Mouse (Mus musculus): ENCODE measurements around the gene Eml2. TPM values are rescaled to one million over a fixed set of nuclear protein-coding genes. Genes with fewer than 3 reads are reported as not detected.

The Eml2 gene
- polyA plus RNA-seq, 1 experiment from 2014 or later: 1.5 TPM

- no peak for ATAC-seq (ENCODE audit: low FRiP score)
- Histone ChIP-seq H3K4me2 (no peak overlapping the region), H3K9me3 (ENCODE audit: control insufficient read depth, low read length) (no peaks in the 10 kb centered on the region), H3K9ac (ENCODE audit: low read length) (no peak overlapping the region), H3K36me3 (ENCODE audit: control insufficient read depth, insufficient read depth, low read length) (no peaks in the 10 kb centered on the region; the same call in 1 of the 2 replicates), H3K4me1 (ENCODE audit: control insufficient read depth, insufficient read depth, low read length) (no peaks in the 10 kb centered on the region), H3K27me3 (ENCODE audit: control insufficient read depth, insufficient read depth, low read length) (no peaks in the 10 kb centered on the region), H3K4me3 (ENCODE audit: low read depth, low read length) (no peak overlapping the region), H3K27ac (ENCODE audit: low read depth, low read length) (no peak overlapping the region)
- 83% methylated on average over 4 of the region's 4 CpGs for WGBS
- no peak for DNase-seq (ENCODE audit: low spot score, missing footprints)
Observed at GRCm38 (mm10) chr7:19252078-19252477, 75.9 kb downstream of the Eml2 start.

GRCm38 (mm10) chr7:19253437-19253836, 77.2 kb downstream of the Eml2 start:
- ATAC-seq (ENCODE audit: low FRiP score) (no peak), DNase-seq (ENCODE audit: low spot score, missing footprints) (no peak)
- H3K4me3 ChIP-seq (ENCODE audit: low read depth, low read length): no peak overlapping the region
- WGBS: 70% methylated on average over 5 of the region's 5 CpGs
- no peaks in the 10 kb centered on the region for H3K27me3 ChIP-seq (ENCODE audit: control insufficient read depth, insufficient read depth, low read length)
- H3K9ac ChIP-seq (ENCODE audit: low read length): no peak overlapping the region
- H3K9me3 ChIP-seq (ENCODE audit: control insufficient read depth, low read length): no peaks in the 10 kb centered on the region
- peaks cover 2% of the 10 kb centered on the region for H3K36me3 ChIP-seq (ENCODE audit: control insufficient read depth, insufficient read depth, low read length)
- no peak overlapping the region for H3K4me2 ChIP-seq
- no peak overlapping the region for H3K27ac ChIP-seq (ENCODE audit: low read depth, low read length)
- no peaks in the 10 kb centered on the region for H3K4me1 ChIP-seq (ENCODE audit: control insufficient read depth, insufficient read depth, low read length)

GRCm38 (mm10) chr7:19255395-19255794, 79.2 kb downstream of the Eml2 start:
- H3K4me3 ChIP-seq (ENCODE audit: low read depth, low read length): no peak overlapping the region
- no peak for DNase-seq (ENCODE audit: low spot score, missing footprints)
- WGBS: 88% methylated on average over 17 of the region's 17 CpGs
- H3K27me3 ChIP-seq (ENCODE audit: control insufficient read depth, insufficient read depth, low read length): no peaks in the 10 kb centered on the region
- H3K36me3 ChIP-seq (ENCODE audit: control insufficient read depth, insufficient read depth, low read length): peaks cover 7% of the 10 kb centered on the region; the same call in 1 of the 2 replicates
- H3K9me3 ChIP-seq (ENCODE audit: control insufficient read depth, low read length): no peaks in the 10 kb centered on the region
- no peak overlapping the region for H3K9ac ChIP-seq (ENCODE audit: low read length)
- H3K4me1 ChIP-seq (ENCODE audit: control insufficient read depth, insufficient read depth, low read length): no peaks in the 10 kb centered on the region
- no peak overlapping the region for H3K4me2 ChIP-seq
- no peak for ATAC-seq (ENCODE audit: low FRiP score)
- no peak overlapping the region for H3K27ac ChIP-seq (ENCODE audit: low read depth, low read length)

MicroRNA genes within 50 kb of the gene (microRNA counts, 519-probe panel; counts per million panel counts)
- microRNA mmu-miR-330: not detected

Small RNAs within 50 kb of the gene (microRNA-seq; reads per million reads assigned to microRNA genes)
- gene Mir330: 438 reads per million, percentile 70 among the genes with 10 or more reads in this experiment

Other genes starting within 250 kb of the Eml2 start
- gene Nanos2, start 189.0 kb upstream of the Eml2 start, polyA plus RNA-seq (2014; fragmentation: Nextera tagmentation; extraction: Ambion mirVana): 0.10 TPM in 2 replicates
- 3.7 and 4.0 TPM in 2 replicates for gene Mypop, start 185.2 kb upstream of the Eml2 start, polyA plus RNA-seq (2014; fragmentation: Nextera tagmentation; extraction: Ambion mirVana)
- 24.1 and 26.5 TPM in 2 replicates for gene Irf2bp1, start 172.4 kb upstream of the Eml2 start, polyA plus RNA-seq (2014; fragmentation: Nextera tagmentation; extraction: Ambion mirVana)
- not detected in 2 replicates for gene Foxa3, start 152.9 kb upstream of the Eml2 start, polyA plus RNA-seq (2014; fragmentation: Nextera tagmentation; extraction: Ambion mirVana)
- 30.9 and 33.3 TPM in 2 replicates for gene Sympk, start 152.0 kb upstream of the Eml2 start, polyA plus RNA-seq (2014; fragmentation: Nextera tagmentation; extraction: Ambion mirVana)
- gene Rsph6a, start 121.7 kb upstream of the Eml2 start, polyA plus RNA-seq (2014; fragmentation: Nextera tagmentation; extraction: Ambion mirVana): not detected in 2 replicates
- 15.2 and 16.9 TPM in 2 replicates for gene Dmwd, start 100.2 kb upstream of the Eml2 start, polyA plus RNA-seq (2014; fragmentation: Nextera tagmentation; extraction: Ambion mirVana)
- gene Dmpk, start 92.6 kb upstream of the Eml2 start, polyA plus RNA-seq (2014; fragmentation: Nextera tagmentation; extraction: Ambion mirVana): 7.0 and 7.3 TPM in 2 replicates
- 7.0 and 8.8 TPM in 2 replicates for gene Six5, start 81.8 kb upstream of the Eml2 start, polyA plus RNA-seq (2014; fragmentation: Nextera tagmentation; extraction: Ambion mirVana)
- gene Gm4969, start 58.1 kb upstream of the Eml2 start, polyA plus RNA-seq (2014; fragmentation: Nextera tagmentation; extraction: Ambion mirVana): 0.46 and 0.58 TPM in 2 replicates
- 9.4 and 9.5 TPM in 2 replicates for gene Fbxo46, start 56.6 kb upstream of the Eml2 start, polyA plus RNA-seq (2014; fragmentation: Nextera tagmentation; extraction: Ambion mirVana)
- 10.7 and 11.4 TPM in 2 replicates for gene Qpctl, start 27.1 kb upstream of the Eml2 start, polyA plus RNA-seq (2014; fragmentation: Nextera tagmentation; extraction: Ambion mirVana)
- gene Snrpd2, start 26.7 kb upstream of the Eml2 start, polyA plus RNA-seq (2014; fragmentation: Nextera tagmentation; extraction: Ambion mirVana): 156 and 160 TPM in 2 replicates
- 0.58 and 0.75 TPM in 2 replicates for gene Gipr, start 10.3 kb upstream of the Eml2 start, polyA plus RNA-seq (2014; fragmentation: Nextera tagmentation; extraction: Ambion mirVana)
- 1.5 and 1.7 TPM in 2 replicates for gene Gpr4, start 36.1 kb downstream of the Eml2 start, polyA plus RNA-seq (2014; fragmentation: Nextera tagmentation; extraction: Ambion mirVana)
- 42.4 and 44.0 TPM in 2 replicates for gene Opa3, start 51.9 kb downstream of the Eml2 start, polyA plus RNA-seq (2014; fragmentation: Nextera tagmentation; extraction: Ambion mirVana)
- 46.0 and 46.9 TPM in 2 replicates for gene Vasp, start 95.4 kb downstream of the Eml2 start, polyA plus RNA-seq (2014; fragmentation: Nextera tagmentation; extraction: Ambion mirVana)
- 0.18 and 0.50 TPM in 2 replicates for gene Ppm1n, start 103.6 kb downstream of the Eml2 start, polyA plus RNA-seq (2014; fragmentation: Nextera tagmentation; extraction: Ambion mirVana)
- gene Rtn2, start 106.2 kb downstream of the Eml2 start, polyA plus RNA-seq (2014; fragmentation: Nextera tagmentation; extraction: Ambion mirVana): 48.5 and 53.2 TPM in 2 replicates
- 0.04 TPM in 1 of 2 replicates, not detected in the other for gene Fosb, start 133.6 kb downstream of the Eml2 start, polyA plus RNA-seq (2014; fragmentation: Nextera tagmentation; extraction: Ambion mirVana)
- gene Ercc1, start 168.4 kb downstream of the Eml2 start, polyA plus RNA-seq (2014; fragmentation: Nextera tagmentation; extraction: Ambion mirVana): 111 and 118 TPM in 2 replicates
- 15.1 and 15.4 TPM in 2 replicates for gene Cd3eap, start 183.1 kb downstream of the Eml2 start, polyA plus RNA-seq (2014; fragmentation: Nextera tagmentation; extraction: Ambion mirVana)
- 3.0 and 3.2 TPM in 2 replicates for gene Ppp1r13l, start 183.3 kb downstream of the Eml2 start, polyA plus RNA-seq (2014; fragmentation: Nextera tagmentation; extraction: Ambion mirVana)
- gene Ercc2, start 205.6 kb downstream of the Eml2 start, polyA plus RNA-seq (2014; fragmentation: Nextera tagmentation; extraction: Ambion mirVana): 10.3 and 10.9 TPM in 2 replicates
- gene Klc3, start 227.7 kb downstream of the Eml2 start, polyA plus RNA-seq (2014; fragmentation: Nextera tagmentation; extraction: Ambion mirVana): 0.37 and 1.4 TPM in 2 replicates
- not detected in 2 replicates for gene Ckm, start 228.4 kb downstream of the Eml2 start, polyA plus RNA-seq (2014; fragmentation: Nextera tagmentation; extraction: Ambion mirVana)

Measured in midbrain, embryonic 11.5 days (tissue).